Mouse (Mus musculus) midbrain, embryonic 11.5 days (tissue): ENCODE measurements at regions not wholly inside any gene's neighbourhood (a gene's known extent, or its start where the extent isn't known, plus 50 kb on each side); places are given as distances from the start of the nearest gene placed in this dataset.

Source experiments
- ATAC-seq: fragments of 200-750 bp; cut with Nextera tagmentation; 2 replicates; pipeline ENCODE4 v1.8.0; 2017; ENCODE audit warnings: moderate TSS enrichment, moderate library complexity; ENCODE audit not compliant: low FRiP score
- DNase-seq: peaks from one replicate; pipeline ENCODE4 v3.0.0; 2015; ENCODE audit warnings: low spot score; ENCODE audit errors: missing footprints
- H3K27ac ChIP-seq: fragments of 300-500 bp; sonication (generic); 2 replicates; pipeline ENCODE4 v1.5.1; 2014; ENCODE audit warnings: low read depth, low read length
- H3K27me3 ChIP-seq: fragments of 300-500 bp; sonication (generic); 2 replicates; pipeline ENCODE4 v1.6.1; 2014; ENCODE audit warnings: mild to moderate bottlenecking, low read length, moderate library complexity, mixed read lengths; ENCODE audit not compliant: control insufficient read depth, insufficient read depth
- H3K36me3 ChIP-seq: fragments of 300-500 bp; sonication (generic); 2 replicates; pipeline ENCODE4 v1.6.1; 2014; ENCODE audit warnings: mild to moderate bottlenecking, low read length, moderate library complexity, mixed read lengths; ENCODE audit not compliant: control insufficient read depth, insufficient read depth
- H3K4me1 ChIP-seq: fragments of 300-500 bp; sonication (generic); 2 replicates; pipeline ENCODE4 v1.6.1; 2014; ENCODE audit warnings: low read length; ENCODE audit not compliant: control insufficient read depth, insufficient read depth
- H3K4me2 ChIP-seq: fragments of 300-500 bp; sonication (generic); 2 replicates; pipeline ENCODE4 v1.6.1; 2014; ENCODE audit warnings: mild to moderate bottlenecking, moderate library complexity
- H3K4me3 ChIP-seq: fragments of 300-500 bp; sonication (generic); 2 replicates; pipeline ENCODE4 v1.5.1; 2014; ENCODE audit warnings: low read depth, low read length
- H3K9ac ChIP-seq: fragments of 300-500 bp; sonication (generic); 2 replicates; pipeline ENCODE4 v1.6.1; 2014; ENCODE audit warnings: low read length
- H3K9me3 ChIP-seq: fragments of 300-500 bp; sonication (generic); 2 replicates; pipeline ENCODE4 v1.6.1; 2016; ENCODE audit warnings: low read length; ENCODE audit not compliant: control insufficient read depth
- WGBS: fragments of 180-500 bp; shearing (Covaris S2); extraction: QIAGEN DNeasy Blood & Tissue Kit; methylation state at CpG from one replicate; pipeline ENCODE4 v1.1.7; 2014; 5-methylcytosine and 5-hydroxymethylcytosine counted together

DNA sequence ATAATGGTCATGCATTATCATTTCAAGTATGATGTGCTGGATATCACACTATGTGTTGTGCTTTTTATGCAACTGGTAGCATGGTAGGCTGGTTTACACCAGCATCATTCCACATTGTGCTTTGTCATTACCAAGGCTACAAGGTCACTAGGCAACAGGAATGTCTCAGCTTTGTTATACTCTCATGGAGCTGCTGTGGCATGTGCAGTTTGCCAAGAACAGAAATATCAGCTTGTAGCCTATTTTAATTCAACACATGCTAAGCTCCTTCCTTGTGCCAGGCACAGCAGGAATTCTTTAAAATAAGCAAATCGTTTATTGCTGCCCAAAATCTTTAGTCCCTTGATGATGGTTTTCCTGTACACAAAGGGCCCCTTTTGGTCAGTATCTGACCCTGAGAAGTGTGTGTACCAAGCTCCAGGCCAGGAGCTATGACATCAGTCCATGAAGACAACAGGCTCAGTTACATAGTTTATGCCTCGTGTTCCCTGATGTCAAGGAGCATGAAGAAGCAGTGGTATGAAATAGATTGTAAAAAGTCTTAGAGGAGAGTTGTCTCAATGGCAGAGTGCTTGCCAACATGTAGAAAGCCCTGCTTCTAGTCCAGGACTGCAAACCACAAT is 314.0 kb upstream of the Cdyl start:
- 61% methylated on average over 2 of the region's 2 CpGs for WGBS
- peak; percentile 65 for ATAC-seq
- Histone ChIP-seq H3K36me3 (no peaks in the 10 kb centered on the region), H3K4me2 (no peak overlapping the region), H3K9me3 (no peaks in the 10 kb centered on the region), H3K27ac (no peak overlapping the region), H3K27me3 (no peaks in the 10 kb centered on the region), H3K9ac (no peak overlapping the region), H3K4me1 (no peaks in the 10 kb centered on the region), H3K4me3 (no peak overlapping the region)
- no peak for DNase-seq

DNA sequence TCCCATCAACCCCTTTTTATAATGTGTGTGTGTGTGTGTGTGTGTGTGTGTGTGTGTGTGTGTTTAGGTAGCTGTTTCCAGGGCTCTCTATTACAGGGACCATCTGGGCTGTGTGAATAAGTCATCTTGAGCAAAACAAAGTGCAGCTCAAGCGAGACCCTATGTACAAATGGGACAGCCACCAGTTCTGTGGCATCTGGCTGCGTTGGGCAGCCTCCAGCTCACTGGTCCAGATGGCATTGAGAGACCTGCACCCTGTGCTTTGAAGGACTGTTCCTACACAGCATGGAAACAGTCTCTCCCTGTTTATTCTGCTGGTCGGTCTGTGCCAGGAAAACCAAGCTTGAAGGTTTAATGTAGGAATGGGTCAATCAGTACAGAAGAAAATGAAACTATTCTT is 311.4 kb upstream of the Cdyl start:
- Histone ChIP-seq H3K36me3 (no peaks in the 10 kb centered on the region), H3K4me2 (no peak overlapping the region), H3K27me3 (no peaks in the 10 kb centered on the region), H3K27ac (no peak overlapping the region), H3K9ac (no peak overlapping the region), H3K4me1 (no peaks in the 10 kb centered on the region), H3K4me3 (no peak overlapping the region), H3K9me3 (no peaks in the 10 kb centered on the region)
- DNase-seq (no peak), ATAC-seq (no peak)
- 86% methylated on average over 3 of the region's 3 CpGs for WGBS

GRCm38 (mm10) chr13:35359345-35359744 is 300.3 kb upstream of the Cdyl start:
- 89% methylated on average over 3 of the region's 3 CpGs for WGBS
- ATAC-seq = no peak

DNA sequence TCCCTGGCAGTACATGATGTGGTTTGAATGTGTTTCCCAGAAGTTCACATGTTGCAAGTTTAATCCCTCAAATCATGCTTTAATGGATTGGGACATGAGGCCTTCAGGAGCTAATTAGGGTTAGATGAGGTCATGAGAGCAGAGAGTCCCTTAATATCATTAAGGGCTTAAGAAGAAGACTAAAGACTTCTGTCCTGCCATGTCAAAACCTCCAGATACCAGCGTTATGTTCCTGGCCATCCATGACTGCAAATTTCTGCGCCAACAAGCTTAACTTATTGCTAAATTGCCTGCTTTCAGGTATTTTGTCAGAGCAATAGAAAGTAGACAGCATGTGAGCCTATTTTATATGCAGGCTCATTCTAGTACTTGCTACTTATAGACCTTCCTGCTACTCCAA is 282.1 kb upstream of the Cdyl start:
- H3K9me3 ChIP-seq = no peaks in the 10 kb centered on the region
- H3K4me1 ChIP-seq = no peaks in the 10 kb centered on the region
- WGBS = 81% methylated on average over 2 of the region's 2 CpGs
- H3K4me3 ChIP-seq = no peak overlapping the region
- ATAC-seq (no peak), DNase-seq (no peak)
- H3K27ac ChIP-seq = no peak overlapping the region
- H3K27me3 ChIP-seq = no peaks in the 10 kb centered on the region
- no peak overlapping the region for H3K9ac ChIP-seq
- H3K4me2 ChIP-seq = no peak overlapping the region
- H3K36me3 ChIP-seq = no peaks in the 10 kb centered on the region

More at GRCm38 (mm10) chr13:35359345-35359744, 300.3 kb upstream of the Cdyl start:
- Histone ChIP-seq H3K9me3 (no peaks in the 10 kb centered on the region), H3K9ac (no peak overlapping the region), H3K27ac (no peak overlapping the region), H3K36me3 (no peaks in the 10 kb centered on the region), H3K4me3 (no peak overlapping the region), H3K27me3 (no peaks in the 10 kb centered on the region), H3K4me2 (no peak overlapping the region), H3K4me1 (no peaks in the 10 kb centered on the region)
- DNase-seq = no peak

DNA sequence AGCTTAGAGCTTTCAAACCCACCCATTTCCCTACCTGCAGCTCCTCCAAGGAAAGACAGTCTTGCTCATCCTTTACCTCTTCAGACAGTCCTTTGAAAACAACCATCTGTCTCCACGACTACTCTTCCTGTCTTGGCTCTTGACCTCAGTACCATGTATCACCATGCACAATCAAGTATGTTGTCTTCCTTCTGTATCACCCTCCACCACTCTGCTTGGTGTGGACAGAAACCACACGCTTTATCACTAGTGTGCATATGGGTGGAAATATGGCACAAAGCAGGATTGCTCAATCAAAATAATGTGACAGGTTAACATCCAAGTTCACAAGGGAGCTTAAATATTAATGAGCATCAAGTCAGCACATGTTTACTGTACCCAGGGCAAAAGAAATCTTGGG is 280.1 kb upstream of the Cdyl start:
- no peaks in the 10 kb centered on the region for H3K36me3 ChIP-seq
- ATAC-seq (no peak), DNase-seq (no peak)
- 95% methylated on average over 2 of the region's 2 CpGs for WGBS
- H3K4me2 ChIP-seq = no peak overlapping the region
- no peaks in the 10 kb centered on the region for H3K27me3 ChIP-seq
- H3K4me1 ChIP-seq = no peaks in the 10 kb centered on the region
- H3K27ac ChIP-seq = no peak overlapping the region
- no peak overlapping the region for H3K9ac ChIP-seq
- H3K9me3 ChIP-seq = no peaks in the 10 kb centered on the region
- no peak overlapping the region for H3K4me3 ChIP-seq

DNA sequence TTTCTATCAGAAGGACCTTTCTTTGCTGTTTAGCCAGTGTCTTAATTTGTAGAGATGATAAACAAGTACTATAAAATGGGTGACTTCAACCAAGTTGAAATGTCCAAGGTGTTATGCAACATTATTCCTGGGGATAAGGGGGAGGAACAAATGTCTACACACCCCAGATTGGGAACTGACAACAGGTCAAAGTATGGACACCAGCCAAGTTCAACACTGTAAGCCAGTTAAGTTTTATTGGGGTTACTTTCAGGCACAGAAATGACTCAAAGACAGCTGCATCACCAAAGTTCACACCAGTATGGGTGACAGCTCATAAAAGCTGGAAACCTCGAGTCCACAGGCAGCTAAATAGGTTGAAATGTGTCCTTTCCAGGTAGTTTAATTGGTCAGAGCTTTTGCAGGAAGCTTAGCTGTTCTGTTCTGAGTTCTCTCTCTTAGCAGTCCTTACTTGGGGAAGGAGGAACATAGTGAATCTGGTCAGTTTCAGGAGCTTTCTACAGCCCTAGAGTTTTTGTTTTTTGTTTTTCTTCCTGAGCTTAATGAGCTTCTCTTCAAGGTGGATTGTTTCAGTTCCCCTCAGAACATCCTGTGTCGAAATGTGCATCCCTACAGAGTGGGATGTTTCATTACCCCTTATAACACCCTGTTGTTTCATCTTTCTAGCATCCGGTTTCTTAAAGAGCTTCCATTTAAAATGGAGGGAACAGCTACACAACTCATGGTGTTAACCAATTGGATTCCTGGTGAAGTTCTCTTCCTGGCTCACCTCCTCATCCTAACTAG is 279.2 kb upstream of the Cdyl start:
- WGBS = 69% methylated on average over 3 of the region's 3 CpGs
- no peaks in the 10 kb centered on the region for H3K36me3 ChIP-seq
- no peak overlapping the region for H3K4me3 ChIP-seq
- H3K9ac ChIP-seq = no peak overlapping the region
- no peaks in the 10 kb centered on the region for H3K9me3 ChIP-seq
- no peak for DNase-seq
- H3K4me1 ChIP-seq = no peaks in the 10 kb centered on the region
- H3K4me2 ChIP-seq = no peak overlapping the region
- H3K27me3 ChIP-seq = no peaks in the 10 kb centered on the region
- no peak for ATAC-seq
- no peak overlapping the region for H3K27ac ChIP-seq

DNA sequence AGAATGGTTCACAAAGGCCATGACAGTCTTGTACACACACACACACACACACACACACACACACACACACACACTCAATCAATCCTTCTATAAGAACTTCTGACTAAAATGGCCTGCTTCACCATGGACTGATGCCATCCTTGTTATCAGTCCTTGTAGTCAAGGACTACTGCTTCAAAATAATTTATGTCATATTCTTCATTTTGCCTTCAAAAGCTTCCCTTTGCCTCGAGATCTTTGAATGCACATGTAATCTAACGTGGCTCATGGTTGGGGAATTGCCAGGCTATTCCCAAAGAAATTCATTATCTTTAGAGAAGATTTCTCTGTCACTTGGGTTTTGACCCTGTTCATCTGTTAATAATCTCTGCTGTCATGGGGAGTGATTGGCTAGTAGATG is 278.0 kb upstream of the Cdyl start:
- no peaks in the 10 kb centered on the region for H3K36me3 ChIP-seq
- ATAC-seq = no peak
- H3K4me3 ChIP-seq = no peak overlapping the region
- no peak overlapping the region for H3K27ac ChIP-seq
- no peaks in the 10 kb centered on the region for H3K27me3 ChIP-seq
- no peak for DNase-seq
- WGBS = 79% methylated on average over 2 of the region's 2 CpGs
- no peak overlapping the region for H3K9ac ChIP-seq
- H3K4me2 ChIP-seq = no peak overlapping the region
- no peaks in the 10 kb centered on the region for H3K4me1 ChIP-seq
- no peaks in the 10 kb centered on the region for H3K9me3 ChIP-seq

DNA sequence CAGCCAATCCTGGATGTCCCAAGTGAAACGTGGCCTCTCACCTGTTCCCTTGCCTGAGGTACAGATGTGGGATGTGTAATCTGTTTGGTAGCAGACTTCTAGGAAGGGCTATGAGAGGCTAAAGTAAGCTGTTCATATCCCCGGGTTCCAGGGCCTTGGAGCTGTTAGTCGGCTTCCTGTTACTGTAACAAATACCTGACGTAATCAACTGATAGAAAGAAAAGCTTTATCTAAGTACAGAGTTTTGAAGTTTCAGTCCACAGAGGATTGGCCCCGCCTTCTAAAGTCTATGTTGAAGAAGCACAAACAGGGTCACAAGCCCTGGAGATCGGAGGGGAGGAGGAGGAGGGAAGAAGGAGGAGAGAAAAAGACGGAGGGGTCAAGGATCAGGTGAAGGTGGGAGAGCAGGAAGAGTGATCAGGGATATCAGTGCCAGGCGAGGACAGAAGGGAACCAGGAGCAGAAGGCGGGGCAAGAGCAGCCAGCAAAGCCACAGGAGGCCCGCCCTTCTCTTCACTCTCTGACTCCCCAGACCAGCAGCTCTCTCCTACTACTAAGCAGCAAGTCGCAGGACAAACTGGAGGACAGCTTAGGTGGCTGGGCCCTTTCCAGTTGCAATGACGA is 276.5 kb upstream of the Cdyl start:
- H3K27me3 ChIP-seq = no peaks in the 10 kb centered on the region
- H3K9me3 ChIP-seq = no peaks in the 10 kb centered on the region
- no peak overlapping the region for H3K9ac ChIP-seq
- WGBS = 47% methylated on average over 12 of the region's 12 CpGs
- H3K27ac ChIP-seq = no peak overlapping the region
- DNase-seq (no peak), ATAC-seq (no peak)
- H3K4me1 ChIP-seq = no peaks in the 10 kb centered on the region
- no peak overlapping the region for H3K4me2 ChIP-seq
- no peak overlapping the region for H3K4me3 ChIP-seq
- H3K36me3 ChIP-seq = no peaks in the 10 kb centered on the region

- 68% methylated on average over 8 of the region's 8 CpGs for WGBS
- DNase-seq = no peak
Observed at GRCm38 (mm10) chr13:35383624-35384018, 276.0 kb upstream of the Cdyl start.

More at GRCm38 (mm10) chr13:35383624-35384018, 276.0 kb upstream of the Cdyl start:
- no peaks in the 10 kb centered on the region for H3K36me3 ChIP-seq
- no peak overlapping the region for H3K9ac ChIP-seq
- no peaks in the 10 kb centered on the region for H3K27me3 ChIP-seq
- no peak overlapping the region for H3K27ac ChIP-seq
- no peak for ATAC-seq
- no peak overlapping the region for H3K4me3 ChIP-seq
- H3K9me3 ChIP-seq = no peaks in the 10 kb centered on the region
- H3K4me2 ChIP-seq = no peak overlapping the region
- H3K4me1 ChIP-seq = no peaks in the 10 kb centered on the region
